Mouse (Mus musculus) bone marrow macrophage, adult 2 months (primary cell): Measurements from ENCODE around the gene Fbxl17. TPM values are rescaled to one million over a fixed set of nuclear protein-coding genes. Genes with fewer than 3 reads are reported as not detected.

Experiments
- H3K27ac ChIP-seq: 2 replicates; pipeline ENCODE4 v1.5.1; 2012; ENCODE audit warnings: low read depth, low read length; ENCODE audit not compliant: insufficient read depth
- H3K4me1 ChIP-seq: 2 replicates; pipeline ENCODE4 v1.6.1; 2012; ENCODE audit warnings: low read length; ENCODE audit not compliant: control insufficient read depth, insufficient read depth
- H3K4me3 ChIP-seq: 2 replicates; pipeline ENCODE4 v1.5.1; 2012; ENCODE audit warnings: mild to moderate bottlenecking, low read length, moderate library complexity; ENCODE audit not compliant: insufficient read depth
- CTCF ChIP-seq: IDR thresholded peaks from 2 replicates; pipeline ENCODE4 v1.5.1; 2012; ENCODE audit warnings: low read depth, mild to moderate bottlenecking, low read length, moderate library complexity
- POLR2A ChIP-seq: IDR thresholded peaks from 2 replicates; pipeline ENCODE4 v1.6.1; 2012; ENCODE audit warnings: mild to moderate bottlenecking, low read depth, low read length, borderline replicate concordance
- polyA plus RNA-seq: library from polyadenylated mRNA; stranded (reverse); fragments of >200 nt; gene quantifications from 2 replicates; pipeline ENCODE4 v1.2.4, GENCODE M21; 2012; ENCODE audit not compliant: missing spikeins, insufficient read depth, insufficient read length

The Fbxl17 gene
- polyA plus RNA-seq, 1 experiment = 21.2 TPM

DNA sequence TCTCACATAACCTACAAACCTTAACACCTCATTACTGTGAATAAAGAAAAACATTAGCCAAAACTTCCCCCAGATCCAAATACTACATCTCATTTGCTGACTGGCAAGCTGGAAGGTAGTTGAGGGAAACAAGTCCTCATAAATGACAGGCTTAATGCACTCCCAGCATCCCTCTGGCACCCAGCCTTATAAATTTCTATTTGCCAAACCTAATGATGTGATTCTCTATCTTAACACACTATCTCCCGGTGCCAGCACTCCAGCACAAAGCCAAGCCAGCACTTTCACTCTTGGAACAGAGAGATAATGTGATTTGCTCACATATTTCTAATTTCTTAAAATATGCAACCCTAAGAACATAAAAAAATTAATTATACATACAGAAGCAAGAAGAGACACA lies 34.6 kb downstream of the Fbxl17 start:
- H3K4me1 ChIP-seq = 0 out of 2 replicates have a peak, but pooled peaks cover 2% of the 10 kb centered on the region
- no peak overlapping the region for H3K27ac ChIP-seq
- no peak overlapping the region for H3K4me3 ChIP-seq
- TF ChIP-seq CTCF (no peak), POLR2A (no peak)

DNA sequence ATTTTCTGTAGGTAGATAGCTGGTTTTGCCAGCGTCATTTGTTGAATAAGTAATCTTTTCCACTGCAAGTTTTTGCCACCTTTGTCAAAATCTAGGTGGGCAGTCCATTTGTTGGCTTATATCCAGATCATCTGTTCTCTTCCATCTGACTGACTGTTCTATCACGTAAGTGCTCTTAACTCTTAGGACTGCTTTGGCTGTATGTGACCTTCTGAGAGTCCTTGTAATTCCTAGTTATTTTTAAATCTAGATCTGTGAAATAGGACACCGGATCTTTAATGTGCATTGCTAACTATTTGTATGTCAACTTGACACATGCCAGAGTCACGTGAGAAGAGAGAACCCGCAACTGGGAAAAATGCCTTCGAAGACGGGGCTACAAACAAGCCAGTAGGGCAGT lies 37.3 kb downstream of the Fbxl17 start:
- Histone ChIP-seq H3K4me3 (no peak overlapping the region), H3K27ac (no peak overlapping the region), H3K4me1 (0 out of 2 replicates have a peak, but pooled peaks cover 2% of the 10 kb centered on the region)
- TF ChIP-seq CTCF (no peak), POLR2A (no peak)

DNA sequence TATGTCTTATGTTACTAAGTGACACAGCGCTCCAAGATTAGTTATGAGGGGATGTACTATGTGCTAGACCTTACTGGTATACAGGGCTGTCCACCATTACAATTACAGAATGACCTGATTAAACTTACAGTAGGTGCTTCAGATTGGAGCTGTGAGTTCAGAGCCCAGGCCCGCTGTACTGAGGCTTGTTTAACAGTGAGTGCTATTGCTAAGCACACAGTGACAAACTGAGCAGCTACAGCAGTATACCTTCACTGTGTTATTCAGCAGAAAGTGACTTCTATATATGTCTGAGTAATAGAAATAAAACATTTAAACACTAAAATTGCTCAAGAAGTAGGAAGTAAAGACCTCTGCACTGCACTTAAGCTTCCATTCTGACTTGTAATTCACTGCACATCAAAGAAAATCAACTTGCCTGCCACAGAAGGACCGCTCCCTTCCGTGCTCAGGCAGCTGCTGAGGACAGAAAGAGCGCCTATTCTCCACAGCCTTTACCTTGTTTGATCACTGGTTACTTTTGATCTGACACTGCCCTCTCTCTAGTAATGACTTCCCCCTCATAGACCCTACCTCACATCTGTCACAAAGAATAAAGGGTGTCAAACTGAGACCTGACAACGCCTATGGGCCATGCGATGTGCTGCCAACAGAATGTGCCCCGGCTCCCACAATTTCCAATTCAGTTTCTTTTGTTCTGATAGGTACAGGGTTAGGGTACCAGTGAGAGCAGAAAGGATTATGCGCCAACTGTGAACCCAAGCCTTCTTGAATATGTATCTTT lies 39.9 kb downstream of the Fbxl17 start:
- Histone ChIP-seq H3K27ac (no peak overlapping the region), H3K4me3 (no peak overlapping the region), H3K4me1 (0 out of 2 replicates have a peak, but pooled peaks cover 2% of the 10 kb centered on the region)
- TF ChIP-seq POLR2A = no peak
- TF ChIP-seq CTCF = no peak

DNA sequence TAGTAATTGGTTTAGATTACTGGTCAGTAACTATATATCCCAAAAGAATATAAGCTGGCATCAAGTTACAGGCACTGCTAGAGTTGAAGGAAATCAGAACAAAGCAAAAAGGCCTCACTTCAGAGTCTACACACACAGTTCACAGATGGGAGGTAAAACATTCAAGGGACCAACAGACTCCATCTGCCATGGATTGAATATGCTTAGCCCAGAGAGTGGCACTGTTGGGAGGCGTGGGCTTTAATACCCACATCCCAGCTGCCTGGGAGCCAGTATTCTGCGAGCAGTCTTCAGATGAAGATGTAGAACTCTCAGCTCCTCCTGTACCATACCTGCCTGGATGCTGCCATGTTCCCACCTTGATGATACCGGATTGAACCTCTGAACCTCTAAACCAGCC lies 41.8 kb downstream of the Fbxl17 start:
- no peak overlapping the region for H3K4me3 ChIP-seq
- 0 out of 2 replicates have a peak, but pooled peaks cover 2% of the 10 kb centered on the region for H3K4me1 ChIP-seq
- TF ChIP-seq POLR2A (no peak), CTCF (no peak)
- H3K27ac ChIP-seq = no peak overlapping the region

DNA sequence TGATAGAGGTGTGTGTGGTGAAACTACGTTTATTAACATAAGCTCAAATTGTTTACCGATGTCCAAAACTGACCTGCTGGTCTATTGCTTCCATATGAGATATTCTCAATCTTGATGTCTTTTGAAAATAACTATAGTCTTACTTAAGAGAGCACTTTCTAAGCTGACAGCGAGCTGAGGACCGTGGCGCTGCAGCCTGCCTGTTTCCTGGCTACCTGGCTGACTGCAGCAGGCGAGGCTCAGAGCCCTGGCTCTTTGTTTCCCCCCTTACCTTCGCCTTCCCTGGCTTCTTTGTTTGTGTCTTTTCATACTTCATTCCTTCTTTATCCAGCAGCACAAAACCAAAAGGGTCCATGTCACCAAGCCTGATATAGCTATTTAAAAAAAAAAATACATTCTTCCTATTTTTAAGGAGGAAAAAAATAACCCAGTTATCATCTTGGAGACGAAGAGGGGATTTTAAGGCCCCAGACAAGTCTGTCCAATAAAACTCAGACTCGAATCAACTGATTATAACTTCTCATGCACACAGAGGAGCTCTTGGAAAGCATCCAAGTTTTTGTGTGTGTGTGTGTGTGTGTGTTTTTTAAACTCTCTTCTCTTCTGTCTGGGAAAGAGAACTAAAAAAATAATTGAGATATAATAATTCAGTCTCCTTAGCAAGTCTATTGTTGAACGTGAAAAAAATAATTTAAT lies 48.4 kb downstream of the Fbxl17 start:
- TF ChIP-seq CTCF (no peak), POLR2A (no peak)
- no peaks in the 10 kb centered on the region for H3K4me1 ChIP-seq
- no peak overlapping the region for H3K4me3 ChIP-seq
- H3K27ac ChIP-seq = no peak overlapping the region

DNA sequence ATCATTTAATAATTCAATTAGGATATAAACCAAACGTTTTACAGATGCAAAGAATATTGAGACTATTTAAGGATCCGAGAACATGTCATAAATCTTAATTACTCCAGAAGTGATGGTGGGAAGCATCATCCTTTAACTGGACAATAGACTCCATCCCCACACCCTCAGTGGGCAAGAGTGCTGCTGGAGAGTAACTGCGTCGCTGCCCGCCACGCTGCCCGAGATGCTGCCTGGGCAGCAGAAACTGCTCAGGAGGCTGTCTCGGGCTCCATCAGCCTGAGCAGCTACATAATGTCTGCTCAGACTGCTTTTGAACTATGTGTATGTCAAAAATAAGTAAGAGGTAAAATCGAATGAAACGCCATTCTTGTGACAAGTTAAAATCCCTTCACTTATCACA lies 52.1 kb downstream of the Fbxl17 start:
- H3K4me3 ChIP-seq = no peak overlapping the region
- H3K4me1 ChIP-seq = no peaks in the 10 kb centered on the region
- TF ChIP-seq CTCF (no peak), POLR2A (no peak)
- H3K27ac ChIP-seq = no peak overlapping the region

DNA sequence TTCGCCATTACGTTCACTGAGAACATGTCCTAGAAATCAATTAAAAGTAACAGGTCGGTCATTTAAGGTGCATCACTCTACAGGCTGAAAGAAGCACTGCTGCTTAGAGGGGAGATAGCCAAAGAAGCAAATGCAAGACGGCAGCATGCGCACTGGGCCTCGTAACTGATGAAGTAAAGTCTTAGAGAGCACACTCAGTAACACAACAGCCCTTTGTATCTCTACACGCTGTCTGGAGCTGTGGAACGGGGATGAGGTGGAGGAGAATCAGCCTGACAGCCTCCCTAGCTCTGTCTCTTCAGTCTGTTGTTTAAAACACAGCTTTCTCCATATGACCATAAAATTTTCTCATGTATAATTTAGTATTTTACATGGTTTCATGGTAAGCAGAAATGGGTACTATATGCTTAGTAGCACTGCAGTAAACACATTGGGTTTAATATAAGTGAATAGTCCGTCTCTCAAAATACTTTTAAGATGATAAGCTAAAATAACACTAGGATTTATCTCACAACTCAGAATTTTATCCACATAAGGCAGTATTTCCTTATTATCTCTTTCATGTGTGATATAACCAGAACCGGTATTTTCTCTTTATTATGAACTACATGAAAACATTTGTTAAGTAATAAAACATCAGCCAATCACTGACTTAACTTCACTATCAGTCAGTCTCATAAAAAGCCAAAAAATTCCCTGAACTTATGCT lies 52.7 kb downstream of the Fbxl17 start:
- Histone ChIP-seq H3K4me1 (no peaks in the 10 kb centered on the region), H3K4me3 (no peak overlapping the region), H3K27ac (no peak overlapping the region)
- TF ChIP-seq CTCF (no peak), POLR2A (no peak)

DNA sequence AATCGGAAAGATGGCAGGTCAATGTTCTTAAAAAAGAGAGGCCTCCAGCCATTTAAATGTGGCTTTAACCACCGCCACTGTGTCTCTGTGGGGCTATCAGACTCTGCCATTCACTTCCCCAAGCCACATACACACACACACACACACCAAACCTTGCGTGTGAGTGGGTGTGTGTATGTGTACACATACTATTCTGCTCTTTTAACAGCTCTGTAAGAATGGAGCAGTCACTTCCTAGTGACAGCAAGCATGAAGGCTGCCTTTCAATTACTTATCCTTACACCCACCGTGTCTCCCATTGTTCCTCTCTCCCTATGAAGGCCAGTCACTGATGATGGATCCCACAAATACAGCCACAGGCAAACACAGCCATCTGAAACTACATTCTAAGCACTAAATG lies 54.6 kb downstream of the Fbxl17 start:
- no peak for TF ChIP-seq POLR2A
- TF ChIP-seq CTCF = no peak
- Histone ChIP-seq H3K4me1 (no peaks in the 10 kb centered on the region), H3K4me3 (no peak overlapping the region), H3K27ac (no peak overlapping the region)

DNA sequence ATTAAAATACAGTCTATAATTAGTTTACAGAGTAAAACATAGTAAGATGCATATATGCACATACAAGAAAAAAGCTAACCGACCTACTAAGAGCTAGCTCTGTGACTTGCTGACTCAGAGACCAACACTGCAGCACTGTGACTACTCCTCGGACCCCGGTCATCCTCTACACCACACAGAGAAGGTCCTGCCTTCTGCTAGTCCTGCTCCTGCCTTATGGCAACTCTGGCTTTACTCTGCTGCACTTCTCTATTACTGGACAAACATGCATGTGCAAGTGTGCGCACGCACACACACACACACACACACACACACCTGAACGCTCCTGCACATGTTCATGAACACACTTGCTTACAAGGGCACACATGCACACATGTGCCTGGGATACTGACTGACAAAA lies 62.4 kb downstream of the Fbxl17 start:
- TF ChIP-seq POLR2A (no peak), CTCF (no peak)
- Histone ChIP-seq H3K27ac (no peak overlapping the region), H3K4me3 (no peak overlapping the region), H3K4me1 (peaks cover 2% of the 10 kb centered on the region; the same call in 1 of the 2 replicates)

DNA sequence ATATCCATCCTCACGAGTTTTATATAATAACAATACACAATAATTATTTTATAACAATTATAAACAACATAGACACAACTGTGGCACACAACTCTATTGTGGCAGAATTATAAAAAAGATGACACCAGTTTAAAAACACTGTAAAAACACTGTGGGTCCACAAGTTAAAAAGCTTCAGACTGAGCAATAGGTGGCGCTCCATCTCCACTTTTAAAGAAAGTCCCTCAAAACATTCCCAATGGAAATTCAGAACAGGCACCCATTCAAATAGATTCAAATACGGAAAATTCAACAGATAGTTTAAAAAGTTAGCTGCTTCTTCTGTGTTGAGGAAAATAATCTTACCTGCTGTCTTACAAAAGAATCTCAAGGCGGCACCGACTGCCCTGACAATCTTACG lies 65.7 kb downstream of the Fbxl17 start:
- Histone ChIP-seq H3K4me1 (peaks cover 12% of the 10 kb centered on the region), H3K4me3 (no peak overlapping the region), H3K27ac (no peak overlapping the region)
- no peak for TF ChIP-seq POLR2A
- no peak for TF ChIP-seq CTCF
